Mouse (Mus musculus) central nervous system, embryonic 14 days (tissue): ENCODE measurements around the gene Hpf1. TPM values are rescaled to one million over a fixed set of nuclear protein-coding genes. Genes with fewer than 3 reads are reported as not detected.

Experiments used
- polyA plus RNA-seq: library from polyadenylated mRNA; depleted of rRNA; stranded (reverse); fragments of >200 nt; gene quantifications from 2 replicates; pipeline ENCODE4 v1.2.3, GENCODE M21; 2012; rRNA removed

Gene Hpf1
- polyA plus RNA-seq = 61.3 and 63.3 TPM in 2 replicates

GRCm38 (mm10) chr8:60889843-60890519 is at the start of gene Hpf1:
TSS of gene Hpf1 (plus strand) at chr8:60890418.

Other genes with a start within 250 kb of the Hpf1 start
- 33.0 and 37.8 TPM in 2 replicates for gene Clcn3, start 92.9 kb downstream of the Hpf1 start, polyA plus RNA-seq
- 15.4 and 16.3 TPM in 2 replicates for gene Nek1, start 102.8 kb downstream of the Hpf1 start, polyA plus RNA-seq